25 mouse cellular contexts compared by ENCODE assay signal in the genomic region with DNA sequence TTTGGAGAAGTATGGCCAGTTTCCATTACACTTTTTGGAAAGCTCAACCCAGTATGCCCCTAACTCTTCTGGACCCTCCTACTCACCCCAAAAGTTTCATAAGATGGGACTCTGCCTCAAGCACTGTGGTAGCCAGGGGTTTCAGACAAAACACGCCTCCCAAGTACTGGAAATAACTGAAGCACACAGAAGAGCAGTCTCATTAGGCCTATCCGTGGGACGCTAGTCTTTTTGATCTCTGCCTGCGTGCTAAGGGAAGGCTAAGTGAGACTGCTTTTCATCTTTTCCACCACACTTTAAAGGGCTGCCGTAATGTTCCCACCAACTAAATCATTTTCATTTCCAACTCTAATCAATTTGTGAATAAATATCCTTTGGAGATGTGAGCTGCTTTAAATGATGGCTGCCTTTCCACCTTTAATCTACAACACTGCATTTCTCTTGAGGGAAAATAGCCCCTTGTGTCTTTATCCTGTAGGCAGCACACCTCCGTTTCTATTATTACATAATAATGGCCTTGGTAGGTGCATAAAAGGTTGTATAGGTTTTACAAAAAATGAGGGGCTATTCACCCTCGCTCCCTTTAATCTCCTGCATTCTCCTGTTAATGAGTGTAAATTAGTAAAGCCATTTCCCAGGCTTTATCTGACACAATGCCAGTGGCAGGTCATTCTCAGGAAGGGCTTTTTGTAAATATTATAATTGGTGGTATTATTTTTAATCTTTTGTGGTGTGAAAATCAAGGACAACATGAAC.
A peak's percentile ranks its signal among the peaks of the same experiment; 100 is the strongest.
DNase-seq lines count a peak whose midpoint lies in the region; ATAC-seq and TF ChIP-seq lines count a peak whose summit lies in the region.
"Had no signal": no experiment of that assay in that cellular context is flagged by ENCODE, and none has a peak within 500 bp of the region (broad histone marks: within the 10 kb centered on the region; RNA-seq: fewer than 3 reads in every experiment).

No protein-coding gene starts in this region.

- no peak overlapping the region for H3K4me2 ChIP-seq in forebrain, postnatal 0 days (ENCODE audit: low read depth)
- H3K4me2 ChIP-seq: embryonic facial prominence, embryonic 13.5 days; heart, embryonic 11.5 days; hindbrain, embryonic 12.5 days; hindbrain, embryonic 15.5 days had no signal

- H3K36me3 ChIP-seq in forebrain, embryonic 10.5 days (replicated peaks), result no peaks in the 10 kb centered on the region
- H3K36me3 ChIP-seq in forebrain, postnatal 0 days (ENCODE audit: insufficient read depth), result no peaks in the 10 kb centered on the region
- H3K36me3 ChIP-seq: embryonic facial prominence, embryonic 10.5 days; embryonic facial prominence, embryonic 13.5 days; hindbrain, embryonic 12.5 days; hindbrain, embryonic 15.5 days had no signal

- H3K27ac ChIP-seq in forebrain, embryonic 10.5 days, result peak overlapping the region; percentile 40; the same call in 1 of the 2 replicates
- H3K27ac ChIP-seq in forebrain, postnatal 0 days (ENCODE audit: low read depth, low read length), result no peak overlapping the region
- 0 out of 2 replicates have a peak overlapping the region, but pooled peaks have one; percentile 29 for H3K27ac ChIP-seq in layer of hippocampus, adult 2 months
- H3K27ac ChIP-seq: embryonic facial prominence, embryonic 10.5 days; embryonic facial prominence, embryonic 13.5 days; gastrocnemius, adult 2 months; hindbrain, embryonic 12.5 days; hindbrain, embryonic 15.5 days had no signal

- no peak overlapping the region for H3K4me3 ChIP-seq in forebrain, embryonic 10.5 days
- H3K4me3 ChIP-seq in forebrain, postnatal 0 days (ENCODE audit: low read depth, low read length), result no peak overlapping the region
- no peak overlapping the region for H3K4me3 ChIP-seq in layer of hippocampus, adult 2 months
- H3K4me3 ChIP-seq: embryonic facial prominence, embryonic 10.5 days; embryonic facial prominence, embryonic 13.5 days; erythroblast, embryonic 14.5 days; gastrocnemius, adult 2 months; hindbrain, embryonic 12.5 days; hindbrain, embryonic 15.5 days had no signal

- DNase-seq in forebrain, embryonic 10.5 days (ENCODE audit: extremely low spot score, low spot score), result no peak
- no peak for DNase-seq in forebrain, postnatal 0 days
- no peak for DNase-seq in layer of hippocampus, adult 2 months (ENCODE audit: low spot score in 2 of 2)
- DNase-seq in layer of hippocampus, adult 9-10 months (ENCODE audit: low spot score), result no peak
- DNase-seq in testis, postnatal 10 days (ENCODE audit: low spot score), result peak; percentile 7
- no peak for DNase-seq in testis, postnatal 14 days (ENCODE audit: low spot score)
- peak; percentile 82 for DNase-seq in retina, postnatal 1 day
- DNase-seq in cerebellum, postnatal 36 days, result no peak
- DNase-seq: adrenal gland, postnatal 10 days; adrenal gland, postnatal 36 days; cerebellum, adult 11 months; cerebellum, adult 2 months; cerebellum, adult 9-11 months; cerebellum, postnatal 25 days; embryo, embryonic 11 days; gastrocnemius, adult 2 months; gastrocnemius, postnatal 14 days; heart, adult 11 months had no signal

- peaks cover 80% of the 10 kb centered on the region for H3K27me3 ChIP-seq in forebrain, embryonic 10.5 days (ENCODE audit: poor library complexity, severe bottlenecking)
- H3K27me3 ChIP-seq in forebrain, postnatal 0 days (ENCODE audit: insufficient read depth, low read length), result no peaks in the 10 kb centered on the region; the same call in 1 of the 2 replicates
- H3K27me3 ChIP-seq: embryonic facial prominence, embryonic 13.5 days; hindbrain, embryonic 15.5 days had no signal

- no peak overlapping the region for H3K9ac ChIP-seq in forebrain, postnatal 0 days
- H3K9ac ChIP-seq: embryonic facial prominence, embryonic 13.5 days; hindbrain, embryonic 12.5 days; hindbrain, embryonic 15.5 days had no signal

- WGBS in forebrain, embryonic 10.5 days, result 22% methylated on average over 7 of the region's 7 CpGs
- WGBS in forebrain, postnatal 0 days, result 10% methylated on average over 7 of the region's 7 CpGs

- no peak for TF ChIP-seq CTCF in forebrain, postnatal 0 days (IDR thresholded peaks at IDR 0.05; ENCODE audit: low read depth)
- TF ChIP-seq CTCF in layer of hippocampus, adult 2 months (conservative IDR thresholded peaks at IDR 0.05), result no peak

- peaks cover 49% of the 10 kb centered on the region for H3K4me1 ChIP-seq in forebrain, embryonic 10.5 days
- no peaks in the 10 kb centered on the region for H3K4me1 ChIP-seq in forebrain, postnatal 0 days (ENCODE audit: insufficient read depth)
- H3K4me1 ChIP-seq: embryonic facial prominence, embryonic 13.5 days; hindbrain, embryonic 12.5 days; hindbrain, embryonic 15.5 days had no signal

- ATAC-seq in forebrain, postnatal 0 days, result no peak
- ATAC-seq: activated CD4-positive, CD25-positive, alpha-beta regulatory T cell, adult 4 months had no signal

- no peaks in the 10 kb centered on the region for H3K9me3 ChIP-seq in forebrain, embryonic 10.5 days
- no peaks in the 10 kb centered on the region for H3K9me3 ChIP-seq in forebrain, postnatal 0 days (ENCODE audit: low read length)
- H3K9me3 ChIP-seq: embryonic facial prominence, embryonic 10.5 days; embryonic facial prominence, embryonic 13.5 days; hindbrain, embryonic 12.5 days; hindbrain, embryonic 15.5 days had no signal

Comparison
In these comparisons a context has a peak if more than half of its experiments do, and no peak if none do; other contexts are left out.
1. DNase-seq: peak in testis, postnatal 10 days (single experiment) and retina, postnatal 1 day (single experiment); none in forebrain, embryonic 10.5 days (single experiment), forebrain, postnatal 0 days (single experiment), layer of hippocampus, adult 2 months (0 of 2), layer of hippocampus, adult 9-10 months (single experiment), testis, postnatal 14 days (single experiment) and cerebellum, postnatal 36 days (0 of 2).